Mouse (Mus musculus) small intestine, adult 2 months (tissue): Measurements from ENCODE around the gene Slc22a13. TPM values are rescaled to one million over a fixed set of nuclear protein-coding genes. Genes with fewer than 3 reads are reported as not detected.

Experiments
- H3K27ac ChIP-seq: fragments of 200-500 bp; 2 replicates; pipeline ENCODE4 v1.5.1; 2012; ENCODE audit warnings: low read depth, low read length, control low read depth, inconsistent platforms; ENCODE audit not compliant: insufficient read depth
- H3K27me3 ChIP-seq: fragments of 200-500 bp; 2 replicates; pipeline ENCODE4 v1.6.1; 2012; ENCODE audit warnings: mild to moderate bottlenecking, moderate library complexity, low read length, inconsistent platforms; ENCODE audit not compliant: control insufficient read depth, insufficient read depth
- H3K36me3 ChIP-seq: fragments of 200-500 bp; 2 replicates; pipeline ENCODE4 v1.6.1; 2012; ENCODE audit warnings: mild to moderate bottlenecking, low read length, control low read depth, inconsistent platforms; ENCODE audit not compliant: control insufficient read depth, insufficient read depth
- H3K4me1 ChIP-seq: fragments of 200-500 bp; 2 replicates; pipeline ENCODE4 v1.6.1; 2012; ENCODE audit warnings: low read length, inconsistent platforms, mixed read lengths; ENCODE audit not compliant: control insufficient read depth, insufficient read depth, insufficient read length
- H3K4me3 ChIP-seq: fragments of 200-500 bp; 2 replicates; pipeline ENCODE4 v1.5.1; 2012; ENCODE audit warnings: low read depth, mild to moderate bottlenecking, control low read depth, inconsistent platforms, low read length, moderate library complexity
- CTCF ChIP-seq: fragments of 200-500 bp; IDR thresholded peaks from 2 replicates; pipeline ENCODE4 v1.5.1; 2012; ENCODE audit warnings: low read depth, mild to moderate bottlenecking, control low read depth, inconsistent platforms, low read length, moderate library complexity, mixed read lengths; ENCODE audit not compliant: insufficient replicate concordance, insufficient read length; ENCODE audit errors: extremely low read depth
- POLR2A ChIP-seq: fragments of 200-500 bp; IDR thresholded peaks from 2 replicates; pipeline ENCODE4 v1.6.1; 2012; ENCODE audit warnings: low read depth, mild to moderate bottlenecking, control low read depth, inconsistent platforms, low read length, moderate library complexity
- WGBS: fragments of 180-500 bp; shearing (Covaris S2); methylation state at CpG from one replicate; pipeline ENCODE4 v1.1.7; 2018; 5-methylcytosine and 5-hydroxymethylcytosine counted together
- polyA plus RNA-seq: library from polyadenylated mRNA; depleted of rRNA; stranded (reverse); fragments of >200 nt; gene quantifications from 2 replicates; pipeline ENCODE4 v1.2.3, GENCODE M21; 2012

Gene Slc22a13
- polyA plus RNA-seq, 1 experiment = 0.09 TPM

- no peak for TF ChIP-seq POLR2A
- no peak for TF ChIP-seq CTCF
- Histone ChIP-seq H3K4me3 (no peak overlapping the region), H3K27me3 (no peaks in the 10 kb centered on the region), H3K4me1 (no peaks in the 10 kb centered on the region), H3K36me3 (no peaks in the 10 kb centered on the region), H3K27ac (no peak overlapping the region)
- 96% methylated on average over 9 of the region's 9 CpGs for WGBS
Measured at GRCm38 (mm10) chr9:119203617-119204016, 5.3 kb downstream of the Slc22a13 start.

- no peaks in the 10 kb centered on the region for H3K36me3 ChIP-seq
- WGBS = 69% methylated on average over 5 of the region's 5 CpGs
- TF ChIP-seq POLR2A (no peak), CTCF (no peak)
- H3K27me3 ChIP-seq = no peaks in the 10 kb centered on the region
- no peak overlapping the region for H3K4me3 ChIP-seq
- no peak overlapping the region for H3K27ac ChIP-seq
- no peaks in the 10 kb centered on the region for H3K4me1 ChIP-seq
Measured at GRCm38 (mm10) chr9:119201653-119202052, 7.2 kb downstream of the Slc22a13 start.

GRCm38 (mm10) chr9:119199151-119199861, 9.6 kb downstream of the Slc22a13 start:
- Histone ChIP-seq H3K4me1 (no peaks in the 10 kb centered on the region), H3K27me3 (no peaks in the 10 kb centered on the region), H3K27ac (no peak overlapping the region), H3K36me3 (no peaks in the 10 kb centered on the region), H3K4me3 (no peak overlapping the region)
- TF ChIP-seq CTCF (no peak), POLR2A (no peak)
- WGBS = 69% methylated on average over 10 of the region's 10 CpGs

- 26% methylated on average over 11 of the region's 11 CpGs for WGBS
- Histone ChIP-seq H3K27ac (peak overlapping the region; percentile 59), H3K4me3 (no peak overlapping the region), H3K36me3 (no peaks in the 10 kb centered on the region), H3K27me3 (no peaks in the 10 kb centered on the region), H3K4me1 (peaks cover 3% of the 10 kb centered on the region; the same call in 1 of the 2 replicates)
- TF ChIP-seq POLR2A (no peak), CTCF (peak; percentile 81)
Measured at GRCm38 (mm10) chr9:119192202-119192990, 16.5 kb downstream of the Slc22a13 start.

- H3K27me3 ChIP-seq = no peaks in the 10 kb centered on the region
- no peak overlapping the region for H3K4me3 ChIP-seq
- H3K27ac ChIP-seq = no peak overlapping the region
- TF ChIP-seq POLR2A = no peak
- TF ChIP-seq CTCF = no peak
- 25% methylated on average over 3 of the region's 3 CpGs for WGBS
- H3K4me1 ChIP-seq = no peaks in the 10 kb centered on the region
- no peaks in the 10 kb centered on the region for H3K36me3 ChIP-seq
Measured at GRCm38 (mm10) chr9:119181241-119181728, 27.6 kb downstream of the Slc22a13 start.

- Histone ChIP-seq H3K36me3 (no peaks in the 10 kb centered on the region), H3K27me3 (no peaks in the 10 kb centered on the region), H3K4me1 (no peaks in the 10 kb centered on the region), H3K4me3 (no peak overlapping the region), H3K27ac (no peak overlapping the region)
- WGBS = 88% methylated on average over 11 of the region's 11 CpGs
- no peak for TF ChIP-seq POLR2A
- no peak for TF ChIP-seq CTCF
Measured at GRCm38 (mm10) chr9:119179292-119179691, 29.6 kb downstream of the Slc22a13 start.

DNA sequence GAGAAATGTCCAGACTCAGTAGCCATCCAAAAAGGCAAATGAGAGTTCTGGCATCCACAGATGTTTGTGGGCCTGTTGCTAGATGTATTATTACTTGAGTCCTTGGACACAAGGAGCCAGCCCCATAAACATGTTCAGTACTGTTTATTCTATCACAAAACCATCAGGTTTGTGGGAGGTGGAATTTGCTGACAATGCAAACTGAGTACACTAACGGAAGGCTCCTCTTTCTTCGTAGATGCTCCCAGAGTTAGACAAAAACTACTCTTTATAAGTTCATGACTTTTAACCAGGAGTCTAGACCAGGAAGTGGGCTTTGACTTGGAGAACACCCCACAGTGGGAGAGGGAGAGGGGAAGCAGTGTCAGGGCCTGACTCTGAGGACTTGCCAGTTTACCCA, 41.3 kb downstream of the Slc22a13 start:
- H3K27ac ChIP-seq = no peak overlapping the region
- WGBS = 84% methylated on average over 2 of the region's 2 CpGs
- H3K36me3 ChIP-seq = no peaks in the 10 kb centered on the region
- H3K27me3 ChIP-seq = no peaks in the 10 kb centered on the region
- H3K4me3 ChIP-seq = no peak overlapping the region
- peaks cover 18% of the 10 kb centered on the region; the same call in 1 of the 2 replicates for H3K4me1 ChIP-seq
- no peak for TF ChIP-seq CTCF
- no peak for TF ChIP-seq POLR2A
